Mouse (Mus musculus) lung, postnatal 0 days (tissue): ENCODE results near the gene Sorbs1. TPM values are rescaled to one million over a fixed set of nuclear protein-coding genes. Genes with fewer than 3 reads are reported as not detected.

Source experiments
- ATAC-seq: fragments of 200-750 bp; cut with Nextera tagmentation; 2 replicates; pipeline ENCODE4 v1.8.0; 2017; ENCODE audit warnings: moderate library complexity
- DNase-seq: peaks from one replicate; pipeline ENCODE4 v3.0.0-alpha.2; 2016; ENCODE audit warnings: low spot score
- H3K27ac ChIP-seq: fragments of 300-500 bp; sonication (generic); 2 replicates; pipeline ENCODE4 v1.5.1; 2014; ENCODE audit warnings: antibody characterized with exemption, mild to moderate bottlenecking, low read length, mixed read lengths
- H3K27me3 ChIP-seq: fragments of 300-500 bp; sonication (generic); replicated peaks from 2 replicates; pipeline ENCODE4 v1.6.1; 2014; ENCODE audit warnings: low read length, mixed read lengths; ENCODE audit not compliant: insufficient read depth
- H3K36me3 ChIP-seq: fragments of 300-500 bp; sonication (generic); 2 replicates; pipeline ENCODE4 v1.6.1; 2014; ENCODE audit warnings: low read length, mixed read lengths; ENCODE audit not compliant: insufficient read depth
- H3K4me1 ChIP-seq: fragments of 300-500 bp; sonication (generic); 2 replicates; pipeline ENCODE4 v1.6.1; 2014; ENCODE audit warnings: antibody characterized with exemption, low read depth, low read length, mixed read lengths; ENCODE audit not compliant: insufficient read depth
- H3K4me2 ChIP-seq: fragments of 300-500 bp; sonication (generic); replicated peaks from 2 replicates; pipeline ENCODE4 v1.6.1; 2014; ENCODE audit warnings: low read depth, mild to moderate bottlenecking, low read length, moderate library complexity, mixed read lengths
- H3K4me3 ChIP-seq: fragments of 300-500 bp; sonication (generic); 2 replicates; pipeline ENCODE4 v1.5.1; 2014; ENCODE audit warnings: low read depth, low read length
- H3K9ac ChIP-seq: fragments of 300-500 bp; sonication (generic); replicated peaks from 2 replicates; pipeline ENCODE4 v1.6.1; 2014; ENCODE audit warnings: low read depth, mild to moderate bottlenecking
- H3K9me3 ChIP-seq: fragments of 300-500 bp; sonication (generic); 2 replicates; pipeline ENCODE4 v1.6.1; 2016; ENCODE audit warnings: low read length, mixed read lengths
- CTCF ChIP-seq: IDR thresholded peaks from 2 replicates; pipeline ENCODE4 v1.5.1; 2016; ENCODE audit warnings: antibody characterized with exemption, mild to moderate bottlenecking
- EP300 ChIP-seq: IDR thresholded peaks from 2 replicates; pipeline ENCODE4 v1.6.1; 2016; ENCODE audit warnings: antibody characterized with exemption, mild to moderate bottlenecking, control low read depth
- WGBS: fragments of 180-500 bp; shearing (Covaris S2); extraction: QIAGEN DNeasy Blood & Tissue Kit; methylation state at CpG from one replicate; pipeline ENCODE4 v1.1.7; 2014; 5-methylcytosine and 5-hydroxymethylcytosine counted together
- polyA plus RNA-seq: library from polyadenylated mRNA; unstranded; fragments of >200 nt; fragmentation: Nextera tagmentation; extraction: Ambion mirVana; gene quantifications from 2 replicates; pipeline ENCODE4 v1.2.1, GENCODE M21; 2015

Gene Sorbs1
- polyA plus RNA-seq, 1 experiment from 2014 or later: 36.4 TPM

DNA sequence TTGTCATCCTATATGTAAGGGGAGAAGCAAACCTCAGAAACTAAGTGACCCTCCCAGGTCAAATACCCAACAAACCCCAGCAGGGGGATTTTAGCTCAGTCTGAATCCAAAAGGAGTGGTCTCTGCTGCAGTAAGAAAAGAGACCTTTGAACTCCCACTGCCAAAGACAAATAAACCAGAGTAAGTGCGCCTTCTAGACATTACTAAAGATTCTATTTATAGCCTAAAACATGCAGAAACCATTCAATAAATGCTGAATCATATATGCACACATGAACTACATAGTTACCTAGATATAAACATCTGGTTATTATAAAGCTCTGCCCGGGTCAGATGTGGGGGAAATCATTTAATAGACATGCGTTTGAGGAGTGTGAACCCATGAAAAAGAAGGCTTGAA, 84.0 kb downstream of the Sorbs1 start:
- TF ChIP-seq CTCF: no peak
- no peak for TF ChIP-seq EP300
- no peaks in the 10 kb centered on the region for H3K36me3 ChIP-seq
- H3K4me1 ChIP-seq: peaks cover 9% of the 10 kb centered on the region; the same call in 1 of the 2 replicates
- H3K9me3 ChIP-seq: no peaks in the 10 kb centered on the region
- DNase-seq (no peak), ATAC-seq (no peak)
- H3K4me3 ChIP-seq: no peak overlapping the region
- no peak overlapping the region for H3K27ac ChIP-seq
- no peak overlapping the region for H3K9ac ChIP-seq
- H3K27me3 ChIP-seq: no peaks in the 10 kb centered on the region
- no peak overlapping the region for H3K4me2 ChIP-seq
- WGBS: 60% methylated on average over 3 of the region's 3 CpGs

DNA sequence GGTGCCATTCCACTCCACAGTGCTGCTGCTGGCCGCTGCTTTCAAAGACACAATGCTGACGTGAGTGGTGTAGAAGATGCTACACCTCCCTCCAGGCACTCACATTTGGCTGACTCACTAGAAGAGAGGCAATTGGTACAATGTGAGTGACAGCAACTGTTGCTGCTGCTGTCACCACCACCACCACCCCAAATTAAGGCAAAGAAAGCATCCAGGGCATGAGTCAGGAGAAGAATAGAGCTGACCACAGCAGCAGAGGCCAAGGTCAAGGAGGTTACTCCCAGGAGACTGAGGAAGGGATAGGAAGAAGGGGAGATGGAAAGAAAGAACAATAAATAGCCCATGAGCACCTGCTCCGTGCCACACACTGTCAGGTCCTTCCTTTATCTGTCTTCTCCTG, 84.4 kb downstream of the Sorbs1 start:
- 82% methylated on average over 3 of the region's 3 CpGs for WGBS
- no peak overlapping the region for H3K4me2 ChIP-seq
- no peaks in the 10 kb centered on the region for H3K36me3 ChIP-seq
- no peak overlapping the region for H3K27ac ChIP-seq
- no peaks in the 10 kb centered on the region for H3K9me3 ChIP-seq
- DNase-seq: no peak
- H3K4me1 ChIP-seq: peaks cover 9% of the 10 kb centered on the region; the same call in 1 of the 2 replicates
- TF ChIP-seq EP300: no peak
- no peak for TF ChIP-seq CTCF
- ATAC-seq: no peak
- H3K9ac ChIP-seq: no peak overlapping the region
- no peak overlapping the region for H3K4me3 ChIP-seq
- H3K27me3 ChIP-seq: no peaks in the 10 kb centered on the region

DNA sequence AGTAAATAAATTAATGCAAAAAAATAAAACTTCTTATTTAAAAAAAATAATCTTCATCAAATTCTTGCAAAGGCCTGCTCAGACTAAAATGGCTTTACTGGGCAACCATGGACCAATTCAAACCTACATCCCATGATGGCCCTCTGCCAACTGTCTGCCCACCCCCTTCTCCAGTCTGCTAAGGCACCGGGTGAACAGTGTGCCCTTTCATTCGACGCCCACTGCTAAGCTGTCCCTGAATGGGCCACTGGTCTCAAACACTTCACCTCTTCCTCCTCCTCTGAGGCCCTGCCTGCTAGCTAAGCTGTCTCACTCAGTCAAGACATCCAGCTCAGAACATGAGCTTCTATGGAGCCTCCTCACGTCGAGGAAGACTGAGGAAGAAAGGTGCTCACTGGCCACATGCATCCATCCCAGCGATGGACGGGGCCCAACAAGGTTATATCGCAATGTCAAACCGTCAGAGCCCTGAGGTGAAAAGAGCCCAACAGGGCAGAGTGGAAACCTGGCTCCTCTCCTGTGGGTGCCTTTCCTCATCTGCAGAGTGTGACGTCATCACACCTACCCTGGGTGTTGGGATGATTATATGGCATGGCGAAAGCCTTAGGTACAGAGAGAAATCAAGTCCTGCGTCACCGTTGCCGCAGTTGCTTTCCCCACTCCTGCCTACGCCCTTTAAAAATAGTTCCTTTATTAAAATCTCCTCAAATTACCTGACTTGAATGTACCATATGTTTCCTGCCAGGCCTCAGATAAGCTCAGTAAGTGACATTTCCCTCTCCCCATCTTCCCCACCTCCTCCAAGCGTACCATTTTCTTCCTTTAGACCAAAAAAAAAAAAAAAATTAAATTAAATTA, 87.2 kb downstream of the Sorbs1 start:
- DNase-seq (no peak), ATAC-seq (no peak)
- Histone ChIP-seq H3K9me3 (no peaks in the 10 kb centered on the region), H3K27me3 (no peaks in the 10 kb centered on the region), H3K4me2 (no peak overlapping the region), H3K9ac (no peak overlapping the region), H3K27ac (no peak overlapping the region), H3K36me3 (no peaks in the 10 kb centered on the region), H3K4me3 (no peak overlapping the region), H3K4me1 (peaks cover 9% of the 10 kb centered on the region; the same call in 1 of the 2 replicates)
- 69% methylated on average over 16 of the region's 16 CpGs for WGBS
- TF ChIP-seq EP300 (no peak), CTCF (no peak)

DNA sequence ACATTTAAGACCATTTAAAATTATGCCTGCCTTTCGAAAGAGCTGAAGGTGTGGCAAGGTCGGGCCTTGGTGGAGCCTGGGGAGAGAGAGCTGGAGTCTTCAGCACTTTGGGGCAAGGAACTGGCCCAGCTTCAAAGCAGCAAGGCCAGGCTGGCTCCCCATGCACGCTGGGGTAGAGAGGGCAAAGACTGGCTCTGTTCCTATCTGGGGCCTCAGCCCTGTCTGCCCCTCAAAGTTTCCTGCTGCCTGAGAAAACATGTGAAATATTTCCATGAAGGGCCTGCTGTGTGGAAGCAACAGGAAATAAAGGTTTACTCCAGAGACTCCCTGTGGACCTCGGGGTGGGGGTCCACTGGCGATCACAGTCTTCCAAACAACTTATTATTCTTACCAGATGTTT, 88.3 kb downstream of the Sorbs1 start:
- no peak overlapping the region for H3K27ac ChIP-seq
- H3K9me3 ChIP-seq: no peaks in the 10 kb centered on the region
- no peak overlapping the region for H3K4me3 ChIP-seq
- WGBS: 18% methylated on average over 5 of the region's 5 CpGs
- TF ChIP-seq EP300 (no peak; the same call in 1 of the 2 replicates), CTCF (no peak)
- no peak for DNase-seq
- no peaks in the 10 kb centered on the region for H3K27me3 ChIP-seq
- H3K4me1 ChIP-seq: peaks cover 6% of the 10 kb centered on the region; the same call in 1 of the 2 replicates
- ATAC-seq: no peak
- H3K4me2 ChIP-seq: no peak overlapping the region
- no peaks in the 10 kb centered on the region for H3K36me3 ChIP-seq
- H3K9ac ChIP-seq: no peak overlapping the region

DNA sequence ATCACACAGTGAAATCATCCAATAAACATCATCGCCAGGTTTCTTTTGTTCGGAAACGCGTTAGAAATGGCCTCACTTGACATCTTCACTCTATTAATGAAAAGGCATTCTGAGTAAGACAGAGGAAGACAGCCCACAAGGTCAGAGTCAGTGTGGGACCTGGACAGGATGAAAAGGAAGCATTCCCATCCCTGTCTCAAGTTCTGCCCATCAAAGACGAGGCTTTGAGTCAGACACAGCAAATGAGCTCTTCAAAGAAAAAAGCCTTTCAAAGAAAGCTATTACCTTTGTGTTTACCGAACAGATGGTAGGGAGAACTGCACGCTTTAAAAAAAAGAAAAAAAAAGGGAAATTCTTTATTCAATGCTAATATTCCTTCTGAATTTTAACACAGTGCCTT, 92.5 kb downstream of the Sorbs1 start:
- Histone ChIP-seq H3K9me3 (no peaks in the 10 kb centered on the region), H3K4me2 (no peak overlapping the region), H3K27ac (no peak overlapping the region), H3K27me3 (no peaks in the 10 kb centered on the region), H3K9ac (no peak overlapping the region), H3K36me3 (no peaks in the 10 kb centered on the region), H3K4me1 (peaks cover 8% of the 10 kb centered on the region; the same call in 1 of the 2 replicates), H3K4me3 (no peak overlapping the region)
- WGBS: 51% methylated on average over 7 of the region's 7 CpGs
- no peak for DNase-seq
- ATAC-seq: no peak
- TF ChIP-seq CTCF (no peak), EP300 (no peak)

DNA sequence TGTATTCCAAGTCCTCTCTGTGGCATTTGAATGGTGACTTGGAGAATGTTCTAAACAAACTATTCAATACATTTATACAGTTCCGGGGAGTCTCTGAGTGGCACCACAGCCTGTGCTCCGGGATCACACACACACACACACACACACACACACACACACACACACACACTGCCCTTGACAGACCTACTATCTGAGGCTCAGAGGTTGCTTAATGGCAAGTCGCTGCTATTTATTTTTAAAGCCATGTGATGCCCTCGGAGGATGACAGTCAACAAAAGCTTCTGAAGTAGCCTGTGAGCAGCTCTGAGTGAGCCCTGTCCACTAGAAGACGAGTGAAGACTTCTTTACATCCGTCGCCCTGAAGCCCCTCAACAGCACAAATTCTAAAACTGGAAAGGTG, 94.3 kb downstream of the Sorbs1 start:
- DNase-seq: no peak
- Histone ChIP-seq H3K9ac (no peak overlapping the region), H3K36me3 (no peaks in the 10 kb centered on the region), H3K4me1 (0 out of 2 replicates have a peak, but pooled peaks cover 2% of the 10 kb centered on the region), H3K27ac (no peak overlapping the region), H3K27me3 (no peaks in the 10 kb centered on the region), H3K4me3 (no peak overlapping the region), H3K4me2 (no peak overlapping the region), H3K9me3 (no peaks in the 10 kb centered on the region)
- no peak for ATAC-seq
- WGBS: 53% methylated on average over 7 of the region's 7 CpGs
- TF ChIP-seq CTCF (no peak), EP300 (no peak)
